Mouse (Mus musculus) left cerebral cortex, adult 8-10 months (tissue): ENCODE measurements around the gene Calcrl. TPM values are rescaled to one million over a fixed set of nuclear protein-coding genes. Genes with fewer than 3 reads are reported as not detected.
A peak's percentile ranks its signal among the peaks of the same experiment; 100 is the strongest.

Source experiments
- DNase-seq, 2 experiments: peaks; one replicate each; pipeline ENCODE4 v3.0.0; 2022; ENCODE audit warnings: low spot score in 2 of 2
- total RNA-seq, 4 experiments: library from RNA; stranded (reverse); gene quantifications; 2 replicates each; pipeline ENCODE4 v1.2.4; 2022

The Calcrl gene
- total RNA-seq = 1 to 10 TPM; 6.5 to 8.9 (median 7.1) TPM

GRCm38 (mm10) chr2:84425138-84425537 is at the start of gene Calcrl:
Gene Calcrl, minus strand, starts transcription at chr2:84425411.
- DNase-seq = peak; percentile 8 to 18

GRCm38 (mm10) chr2:84474651-84475050 is 49.4 kb upstream of the Calcrl start:
- no peak for DNase-seq

GRCm38 (mm10) chr2:84473941-84474530 is 48.8 kb upstream of the Calcrl start:
- DNase-seq = no peak

GRCm38 (mm10) chr2:84467391-84467790 is 42.2 kb upstream of the Calcrl start:
- DNase-seq = no peak

- DNase-seq = no peak
Observed at GRCm38 (mm10) chr2:84464956-84465355, 39.7 kb upstream of the Calcrl start.

GRCm38 (mm10) chr2:84462411-84462810 is 37.2 kb upstream of the Calcrl start:
- peak in 1 of 2 experiments; percentile 23 for DNase-seq

- DNase-seq = no peak
Observed at GRCm38 (mm10) chr2:84459651-84460177, 34.5 kb upstream of the Calcrl start.

- no peak for DNase-seq
Observed at GRCm38 (mm10) chr2:84457221-84457620, 32.0 kb upstream of the Calcrl start.

- DNase-seq = peak in 1 of 2 experiments; percentile 48
Observed at GRCm38 (mm10) chr2:84455236-84455799, 30.1 kb upstream of the Calcrl start.

GRCm38 (mm10) chr2:84454551-84455235 is 29.5 kb upstream of the Calcrl start:
- no peak for DNase-seq

GRCm38 (mm10) chr2:84454051-84454450 is 28.8 kb upstream of the Calcrl start:
- DNase-seq = no peak

GRCm38 (mm10) chr2:84445499-84445898 is 20.3 kb upstream of the Calcrl start:
- no peak for DNase-seq

- DNase-seq = no peak
Observed at GRCm38 (mm10) chr2:84441940-84442339, 16.7 kb upstream of the Calcrl start.

GRCm38 (mm10) chr2:84429724-84430123 is 4.5 kb upstream of the Calcrl start:
- DNase-seq = no peak

- DNase-seq = no peak
Observed at GRCm38 (mm10) chr2:84428836-84429235, 3.6 kb upstream of the Calcrl start.

GRCm38 (mm10) chr2:84426531-84426930 is 1.3 kb upstream of the Calcrl start:
- no peak for DNase-seq

- DNase-seq = no peak
Observed at GRCm38 (mm10) chr2:84416501-84416900, 8.7 kb downstream of the Calcrl start.

- DNase-seq = no peak
Observed at GRCm38 (mm10) chr2:84409796-84410592, 15.2 kb downstream of the Calcrl start.

GRCm38 (mm10) chr2:84404834-84405233 is 20.4 kb downstream of the Calcrl start:
- DNase-seq = no peak

- no peak for DNase-seq
Observed at GRCm38 (mm10) chr2:84402713-84403112, 22.5 kb downstream of the Calcrl start.

GRCm38 (mm10) chr2:84396557-84396956 is 28.7 kb downstream of the Calcrl start:
- DNase-seq = no peak

GRCm38 (mm10) chr2:84393236-84393635 is 32.0 kb downstream of the Calcrl start:
- no peak for DNase-seq
